Mouse (Mus musculus): ENCODE measurements around the gene Notum.

- TF ChIP-seq POLR2A (IDR thresholded peaks at IDR 0.05; ENCODE audit: low read depth, low read length): no peak
- no peak for TF ChIP-seq CTCF (IDR thresholded peaks at IDR 0.05; ENCODE audit: extremely low read depth, insufficient read length, insufficient replicate concordance, low read depth, low read length)
Measured at GRCm38 (mm10) chr11:120704486-120705325, 43.7 kb upstream of the Notum start.

Data from small intestine, adult 2 months (tissue).